Mouse (Mus musculus): ENCODE data around the gene Twistnb. TPM values are rescaled to one million over a fixed set of nuclear protein-coding genes. Genes with fewer than 3 reads are reported as not detected.

Gene Twistnb
- polyA plus RNA-seq, 2 experiments: 9.2 to 56.1 TPM

GRCm38 (mm10) chr12:33427293-33427692 is 2.1 kb upstream of the Twistnb start:
- no peak for TF ChIP-seq POLR2A (IDR thresholded peaks at IDR 0.05; ENCODE audit: borderline replicate concordance, extremely low read depth, insufficient read depth, insufficient read length)
- Histone ChIP-seq H3K36me3 (ENCODE audit: control insufficient read depth, insufficient read depth, low read length) (no peaks in the 10 kb centered on the region), H3K9me3 (ENCODE audit: control insufficient read depth, low read length) (no peaks in the 10 kb centered on the region), H3K4me2 (replicated peaks; ENCODE audit: low read depth, low read length, severe bottlenecking) (no peak overlapping the region), H3K27me3 (ENCODE audit: control insufficient read depth, insufficient read depth, low read length) (no peaks in the 10 kb centered on the region), H3K9ac (ENCODE audit: low read depth, low read length, severe bottlenecking) (no peak overlapping the region), H3K4me3 (replicated peaks; ENCODE audit: low read length) (no peak overlapping the region), H3K4me1 (ENCODE audit: control insufficient read depth, insufficient read depth, low read length) (peaks cover 6% of the 10 kb centered on the region), H3K27ac (replicated peaks; ENCODE audit: low read depth, low read length) (no peak overlapping the region)
- DNase-seq (ENCODE audit: low spot score): no peak
- WGBS: 33% methylated on average over 3 of the region's 3 CpGs
- ATAC-seq (ENCODE audit: low FRiP score, low read depth): no peak

GRCm38 (mm10) chr12:33427726-33428125 is 1.7 kb upstream of the Twistnb start:
- 71% methylated on average over 2 of the region's 2 CpGs for WGBS
- no peaks in the 10 kb centered on the region for H3K36me3 ChIP-seq (ENCODE audit: control insufficient read depth, insufficient read depth, low read length)

GRCm38 (mm10) chr12:33433812-33434211 is 4.4 kb downstream of the Twistnb start:
- H3K4me2 ChIP-seq (replicated peaks; ENCODE audit: low read depth, low read length, severe bottlenecking): no peak overlapping the region
- H3K36me3 ChIP-seq (ENCODE audit: control insufficient read depth, insufficient read depth, low read length): peaks cover 21% of the 10 kb centered on the region
- peaks cover 6% of the 10 kb centered on the region for H3K4me1 ChIP-seq (ENCODE audit: control insufficient read depth, insufficient read depth, low read length)
- H3K27ac ChIP-seq (replicated peaks; ENCODE audit: low read depth, low read length): no peak overlapping the region
- no peak overlapping the region for H3K4me3 ChIP-seq (replicated peaks; ENCODE audit: low read length)
- H3K27me3 ChIP-seq (ENCODE audit: control insufficient read depth, insufficient read depth, low read length): no peaks in the 10 kb centered on the region
- DNase-seq (ENCODE audit: low spot score) (no peak), ATAC-seq (ENCODE audit: low FRiP score, low read depth) (no peak)
- H3K9ac ChIP-seq (ENCODE audit: low read depth, low read length, severe bottlenecking): no peak overlapping the region
- no peaks in the 10 kb centered on the region for H3K9me3 ChIP-seq (ENCODE audit: control insufficient read depth, low read length)
- TF ChIP-seq POLR2A (IDR thresholded peaks at IDR 0.05; ENCODE audit: borderline replicate concordance, extremely low read depth, insufficient read depth, insufficient read length): no peak
- 85% methylated on average over 9 of the region's 9 CpGs for WGBS

More at GRCm38 (mm10) chr12:33427726-33428125, 1.7 kb upstream of the Twistnb start:
- Histone ChIP-seq H3K27me3 (ENCODE audit: control insufficient read depth, insufficient read depth, low read length) (no peaks in the 10 kb centered on the region), H3K9me3 (ENCODE audit: control insufficient read depth, low read length) (no peaks in the 10 kb centered on the region), H3K4me2 (replicated peaks; ENCODE audit: low read depth, low read length, severe bottlenecking) (no peak overlapping the region), H3K4me1 (ENCODE audit: control insufficient read depth, insufficient read depth, low read length) (peaks cover 6% of the 10 kb centered on the region), H3K9ac (ENCODE audit: low read depth, low read length, severe bottlenecking) (no peak overlapping the region), H3K4me3 (replicated peaks; ENCODE audit: low read length) (no peak overlapping the region), H3K27ac (replicated peaks; ENCODE audit: low read depth, low read length) (no peak overlapping the region)
- TF ChIP-seq POLR2A (IDR thresholded peaks at IDR 0.05; ENCODE audit: borderline replicate concordance, extremely low read depth, insufficient read depth, insufficient read length): no peak
- DNase-seq (ENCODE audit: low spot score) (no peak), ATAC-seq (ENCODE audit: low FRiP score, low read depth) (no peak)

- no peak overlapping the region for H3K9ac ChIP-seq (ENCODE audit: low read depth, low read length, severe bottlenecking)
- DNase-seq (ENCODE audit: low spot score) (no peak), ATAC-seq (ENCODE audit: low FRiP score, low read depth) (no peak)
- H3K27me3 ChIP-seq (ENCODE audit: control insufficient read depth, insufficient read depth, low read length): no peaks in the 10 kb centered on the region
- H3K4me3 ChIP-seq (replicated peaks; ENCODE audit: low read length): no peak overlapping the region
- no peak overlapping the region for H3K4me2 ChIP-seq (replicated peaks; ENCODE audit: low read depth, low read length, severe bottlenecking)
- 96% methylated on average over 4 of the region's 4 CpGs for WGBS
- H3K36me3 ChIP-seq (ENCODE audit: control insufficient read depth, insufficient read depth, low read length): peaks cover 27% of the 10 kb centered on the region
- H3K9me3 ChIP-seq (ENCODE audit: control insufficient read depth, low read length): no peaks in the 10 kb centered on the region
- H3K4me1 ChIP-seq (ENCODE audit: control insufficient read depth, insufficient read depth, low read length): peaks cover 6% of the 10 kb centered on the region
- no peak overlapping the region for H3K27ac ChIP-seq (replicated peaks; ENCODE audit: low read depth, low read length)
- TF ChIP-seq POLR2A (IDR thresholded peaks at IDR 0.05; ENCODE audit: borderline replicate concordance, extremely low read depth, insufficient read depth, insufficient read length): no peak
Observed at GRCm38 (mm10) chr12:33434758-33435157, 5.3 kb downstream of the Twistnb start.

- H3K9ac ChIP-seq (ENCODE audit: low read depth, low read length, severe bottlenecking): no peak overlapping the region
- no peak overlapping the region for H3K4me2 ChIP-seq (replicated peaks; ENCODE audit: low read depth, low read length, severe bottlenecking)
- no peaks in the 10 kb centered on the region for H3K9me3 ChIP-seq (ENCODE audit: control insufficient read depth, low read length)
- H3K4me3 ChIP-seq (replicated peaks; ENCODE audit: low read length): no peak overlapping the region
- H3K27ac ChIP-seq (replicated peaks; ENCODE audit: low read depth, low read length): no peak overlapping the region
- H3K36me3 ChIP-seq (ENCODE audit: control insufficient read depth, insufficient read depth, low read length): no peaks in the 10 kb centered on the region
- no peaks in the 10 kb centered on the region for H3K27me3 ChIP-seq (ENCODE audit: control insufficient read depth, insufficient read depth, low read length)
- DNase-seq (ENCODE audit: low spot score) (no peak), ATAC-seq (ENCODE audit: low FRiP score, low read depth) (no peak)
- peaks cover 5% of the 10 kb centered on the region for H3K4me1 ChIP-seq (ENCODE audit: control insufficient read depth, insufficient read depth, low read length)
- WGBS: 74% methylated on average over 7 of the region's 7 CpGs
- TF ChIP-seq POLR2A (IDR thresholded peaks at IDR 0.05; ENCODE audit: borderline replicate concordance, extremely low read depth, insufficient read depth, insufficient read length): no peak
Observed at GRCm38 (mm10) chr12:33455418-33455817, 26.0 kb downstream of the Twistnb start.

- H3K4me3 ChIP-seq (replicated peaks; ENCODE audit: low read length): no peak overlapping the region
- H3K4me1 ChIP-seq (ENCODE audit: control insufficient read depth, insufficient read depth, low read length): peaks cover 5% of the 10 kb centered on the region
- no peak overlapping the region for H3K27ac ChIP-seq (replicated peaks; ENCODE audit: low read depth, low read length)
- H3K27me3 ChIP-seq (ENCODE audit: control insufficient read depth, insufficient read depth, low read length): no peaks in the 10 kb centered on the region
- ATAC-seq (ENCODE audit: low FRiP score, low read depth) (no peak), DNase-seq (ENCODE audit: low spot score) (no peak)
- H3K9ac ChIP-seq (ENCODE audit: low read depth, low read length, severe bottlenecking): no peak overlapping the region
- 59% methylated on average over 5 of the region's 5 CpGs for WGBS
- no peak for TF ChIP-seq POLR2A (IDR thresholded peaks at IDR 0.05; ENCODE audit: borderline replicate concordance, extremely low read depth, insufficient read depth, insufficient read length)
- H3K4me2 ChIP-seq (replicated peaks; ENCODE audit: low read depth, low read length, severe bottlenecking): no peak overlapping the region
- no peaks in the 10 kb centered on the region for H3K36me3 ChIP-seq (ENCODE audit: control insufficient read depth, insufficient read depth, low read length)
- H3K9me3 ChIP-seq (ENCODE audit: control insufficient read depth, low read length): no peaks in the 10 kb centered on the region
Observed at GRCm38 (mm10) chr12:33456242-33456641, 26.8 kb downstream of the Twistnb start.

Measured in limb, embryonic 14.5 days (tissue).